Mouse (Mus musculus): ENCODE measurements around the gene Rhbg. TPM values are rescaled to one million over a fixed set of nuclear protein-coding genes. Genes with fewer than 3 reads are reported as not detected.
"Not testable (repeated sequence)": the region's sequence is repeated elsewhere in the genome, so short reads cannot be mapped to it uniquely, and the experiment has no call there.

Gene Rhbg
- not detected for polyA plus RNA-seq (2021)

DNA sequence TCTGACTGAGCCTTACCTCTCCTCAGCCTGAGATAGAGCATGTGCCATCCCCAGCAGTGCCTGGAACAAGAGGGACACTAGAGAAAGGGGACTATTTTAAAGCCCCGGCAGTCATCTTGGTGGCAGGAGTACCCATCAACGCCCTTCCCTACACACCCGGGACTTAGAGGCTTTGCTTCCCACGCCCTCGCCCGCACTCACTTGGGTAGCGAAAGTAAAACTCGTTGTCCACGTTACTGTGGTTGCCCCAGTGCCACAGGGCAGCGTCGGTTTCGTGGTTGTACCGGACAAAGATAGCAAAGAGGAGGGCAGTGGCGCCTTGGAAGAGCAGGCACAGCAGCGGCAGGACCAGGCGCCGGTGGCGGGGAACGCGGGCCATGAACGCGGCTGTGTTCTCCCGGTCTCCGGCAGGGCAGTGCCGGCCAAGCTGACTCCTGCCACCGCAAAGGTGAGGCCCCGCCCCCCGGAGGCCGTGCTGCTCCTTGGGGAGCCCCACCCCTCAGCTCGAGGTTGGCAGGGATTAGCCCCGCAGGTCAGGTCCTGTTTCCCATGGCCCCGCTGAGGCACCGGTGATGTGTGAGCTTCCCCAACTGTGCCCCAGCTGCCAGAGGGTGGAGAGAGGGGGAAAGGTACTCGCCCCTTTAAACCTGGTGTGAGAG, at the start of gene Rhbg:
TSS of gene Rhbg (minus strand) at position 442 of the 659 bp plus-strand sequence.
- in situ Hi-C loops (cut with MboI; ENCODE audit: low pct_unique_long_range_greater_than_20kb): no loop called here
- DNase-seq (ENCODE audit: low read depth, low spot score): no peak
- ATAC-seq: no peak
- TF ChIP-seq CTCF (IDR thresholded peaks at IDR 0.05): no peak
- H3K27me3 ChIP-seq: peaks cover 56% of the 10 kb centered on the region
- ChIA-PET CTCF (interaction anchor here (1.1 kb wide), 1 partner anchor 11 kb away, joined by 3 read pairs; no protein-coding TSS in a partner anchor), POLR2A (interaction anchor here (0.5 to 0.8 kb wide), 2 partner anchors 74 to 76 kb away, joined by 3 to 4 read pairs; no protein-coding TSS in a partner anchor)

- no peak for TF ChIP-seq CTCF (IDR thresholded peaks at IDR 0.05)
- DNase-seq (ENCODE audit: low read depth, low spot score): no peak
- no peak for ATAC-seq
- in situ Hi-C loops (cut with MboI; ENCODE audit: low pct_unique_long_range_greater_than_20kb): no loop called here
- H3K27me3 ChIP-seq: no peaks in the 10 kb centered on the region
- ChIA-PET POLR2A (interaction anchor here (1.7 kb wide), 1 partner anchor 26 kb away, joined by 7 read pairs; the partner anchor contains the start of gene Glmp), CTCF (interaction anchor here (1.7 kb wide), 1 partner anchor 26 kb away, joined by 4 read pairs; the partner anchor contains the start of gene Glmp)
Observed at GRCm38 (mm10) chr3:88299172-88299571, 44.7 kb upstream of the Rhbg start.

DNA sequence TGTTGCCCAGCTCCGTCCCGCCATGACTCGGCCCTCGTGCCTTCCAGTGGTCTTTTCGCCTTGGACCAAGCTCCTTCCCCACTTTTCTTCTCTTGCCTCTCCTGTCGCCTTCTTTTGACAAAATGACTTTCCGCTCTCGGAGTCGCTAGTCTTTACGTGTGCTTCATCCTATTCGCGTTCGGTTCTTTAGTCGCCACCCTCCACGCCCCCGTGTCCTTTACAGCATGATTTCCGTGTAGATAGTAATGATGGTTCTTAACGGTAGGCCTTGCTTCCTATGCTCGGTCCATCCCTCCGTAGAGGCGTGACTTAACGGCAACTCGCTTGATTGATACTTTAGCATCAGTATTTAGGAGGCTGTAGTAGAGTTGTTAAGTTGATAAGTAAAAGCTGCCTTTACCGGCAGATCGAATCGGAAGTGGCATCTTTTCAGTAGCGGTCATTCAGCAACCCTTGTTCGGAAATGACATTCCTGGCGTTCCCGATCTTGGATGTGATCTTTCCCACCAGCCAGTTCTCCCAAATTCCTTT, 42.9 kb upstream of the Rhbg start:
- ATAC-seq: no peak
- H3K27me3 ChIP-seq: no peaks in the 10 kb centered on the region
- ChIA-PET CTCF (interaction anchor here (1.1 to 1.7 kb wide), 3 partner anchors 26 to 60 kb away, joined by 3 to 4 read pairs (median 3); partner anchors contain the start of gene Glmp), POLR2A (interaction anchor here (0.8 to 1.7 kb wide), 4 partner anchors 10 to 40 kb away, joined by 3 to 7 read pairs (median 4); partner anchors contain the start of genes Glmp and Gm38392)
- TF ChIP-seq CTCF (IDR thresholded peaks at IDR 0.05): no peak
- DNase-seq (ENCODE audit: low read depth, low spot score): no peak
- in situ Hi-C loops (cut with MboI; ENCODE audit: low pct_unique_long_range_greater_than_20kb): no loop called here

DNA sequence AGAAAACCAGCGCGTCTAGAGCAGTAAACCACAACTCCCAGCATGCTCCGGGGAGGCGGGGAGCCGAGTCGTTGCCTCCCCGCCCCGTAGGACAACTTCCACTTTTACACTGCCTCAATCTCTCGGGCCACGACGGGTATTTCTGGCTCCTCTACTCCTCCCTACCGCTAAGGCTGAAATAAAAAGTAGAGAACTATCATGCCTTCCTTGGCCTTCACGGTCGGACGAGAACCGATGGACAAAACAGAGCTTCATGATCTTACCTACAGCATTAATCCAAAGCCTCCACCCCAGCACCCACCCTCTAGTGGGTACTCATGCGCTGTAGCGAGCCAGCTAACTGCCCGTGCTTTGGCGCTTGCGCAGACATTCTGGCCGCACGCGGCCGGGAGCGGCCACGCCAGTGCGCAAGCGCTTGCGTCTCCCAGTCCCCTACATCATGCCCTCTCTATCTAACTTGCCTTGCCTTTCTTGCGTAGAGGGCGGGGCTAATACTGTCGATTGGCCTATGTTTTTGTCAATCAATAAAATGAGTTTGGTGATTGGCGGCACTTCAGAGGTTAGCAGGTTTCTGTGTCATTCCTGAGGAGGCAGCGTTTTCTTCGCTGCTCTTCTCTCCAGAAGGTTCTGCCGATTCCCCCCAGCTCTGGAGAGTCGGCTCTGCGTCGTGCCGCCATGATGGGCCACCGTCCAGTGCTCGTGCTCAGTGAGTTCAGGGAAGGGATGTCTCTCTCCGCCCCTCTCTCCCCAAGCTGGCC, 42.2 kb upstream of the Rhbg start, which contains the start of the genes Tsacc and Cct3:
TSS of gene Tsacc (minus strand) at position 439 of the 758 bp plus-strand sequence.
TSS of gene Cct3 (plus strand) at position 556 of the 758 bp plus-strand sequence.
- DNase-seq (ENCODE audit: low read depth, low spot score) (peak; percentile 100), ATAC-seq (peak; percentile 88)
- POLR2A ChIA-PET: interaction anchor here (0.6 to 1.6 kb wide), 5 partner anchors 9 to 41 kb away, joined by 3 to 4 read pairs (median 3); partner anchors contain the start of gene Gm38392
- CTCF ChIA-PET: interaction anchor here (1.1 to 1.5 kb wide), 4 partner anchors 25 to 59 kb away, joined by 3 read pairs; no protein-coding TSS in a partner anchor
- no peak for TF ChIP-seq CTCF (IDR thresholded peaks at IDR 0.05)
- in situ Hi-C loops (cut with MboI; ENCODE audit: low pct_unique_long_range_greater_than_20kb): no loop called here
- H3K27me3 ChIP-seq: no peaks in the 10 kb centered on the region

DNA sequence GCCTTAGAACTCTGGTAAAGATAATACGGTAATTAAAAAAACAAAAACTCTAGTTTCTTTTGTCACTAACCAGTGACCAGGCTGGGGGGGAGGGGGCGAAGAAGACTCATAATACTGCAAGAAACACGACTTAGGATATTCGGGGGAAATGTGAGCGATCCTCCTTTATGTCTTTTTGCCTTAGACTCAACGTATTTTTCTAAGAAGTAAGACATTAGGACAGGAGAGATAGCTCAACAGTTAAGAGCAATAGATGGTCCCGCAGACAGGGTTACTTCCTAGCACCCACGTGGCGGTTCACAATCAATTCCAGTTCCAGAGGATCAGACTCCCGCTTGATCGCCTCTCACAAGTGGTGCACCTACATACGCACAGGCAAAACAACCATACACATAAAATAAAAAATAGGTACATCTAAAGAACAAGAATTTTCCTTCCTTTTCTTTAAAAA, 41.6 kb upstream of the Rhbg start:
- TF ChIP-seq CTCF (IDR thresholded peaks at IDR 0.05): no peak
- DNase-seq (ENCODE audit: low read depth, low spot score): no peak
- ChIA-PET POLR2A (interaction anchor here (0.7 kb wide), 1 partner anchor 9 kb away, joined by 3 read pairs; the partner anchor contains the start of gene Gm38392), CTCF (interaction anchor here (1.1 to 1.2 kb wide), 2 partner anchors 25 to 31 kb away, joined by 3 read pairs; no protein-coding TSS in a partner anchor)
- in situ Hi-C loops (cut with MboI; ENCODE audit: low pct_unique_long_range_greater_than_20kb): no loop called here
- no peak for ATAC-seq
- no peaks in the 10 kb centered on the region for H3K27me3 ChIP-seq

DNA sequence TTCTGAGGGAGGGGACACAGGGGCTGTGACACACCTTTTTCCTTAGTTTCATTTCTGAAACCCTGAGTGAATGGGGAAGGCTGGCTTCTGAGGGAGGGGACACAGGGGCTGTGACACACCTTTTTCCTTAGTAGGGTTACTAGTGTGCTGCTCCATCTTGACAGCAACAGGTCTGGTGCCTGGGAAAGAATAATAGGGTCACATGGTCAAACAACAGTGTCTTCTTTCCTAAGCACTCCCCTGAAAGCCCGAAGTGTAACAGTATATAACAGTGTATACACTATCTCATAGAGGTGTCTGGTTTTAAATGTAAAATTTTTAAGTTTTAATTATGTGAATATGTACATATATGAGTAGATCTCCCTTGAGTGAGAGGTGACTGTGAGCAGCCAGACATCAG, 40.8 kb upstream of the Rhbg start:
- POLR2A ChIA-PET; ATAC-seq; CTCF ChIA-PET; H3K27me3 ChIP-seq; DNase-seq (ENCODE audit: low read depth, low spot score); in situ Hi-C loops (cut with MboI; ENCODE audit: low pct_unique_long_range_greater_than_20kb): not testable (repeated sequence)

DNA sequence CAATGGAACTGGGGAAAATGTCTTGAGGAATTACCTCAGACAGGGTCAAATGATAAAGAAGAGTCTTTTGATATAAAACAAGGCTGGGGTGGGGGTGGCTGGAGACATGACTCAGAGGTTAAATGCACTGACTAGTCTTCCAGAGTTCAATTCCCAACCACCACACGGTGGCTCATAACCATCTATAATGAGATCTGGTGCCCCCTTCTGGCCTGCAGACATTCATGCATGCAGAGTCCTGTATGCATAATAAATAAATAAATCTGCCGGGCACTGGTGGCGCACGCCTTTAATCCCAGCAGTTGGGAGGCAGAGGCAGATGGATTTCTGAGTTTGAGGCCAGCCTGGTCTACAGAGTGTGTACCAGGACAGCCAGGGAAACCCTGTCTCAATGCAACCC, 37.5 kb upstream of the Rhbg start:
- no peaks in the 10 kb centered on the region for H3K27me3 ChIP-seq
- no peak for DNase-seq (ENCODE audit: low read depth, low spot score)
- no peak for ATAC-seq
- POLR2A ChIA-PET: no interaction called here
- no peak for TF ChIP-seq CTCF (IDR thresholded peaks at IDR 0.05)
- CTCF ChIA-PET: interaction anchor here (1.1 kb wide), 1 partner anchor 49 kb away, joined by 3 read pairs; no protein-coding TSS in a partner anchor
- in situ Hi-C loops (cut with MboI; ENCODE audit: low pct_unique_long_range_greater_than_20kb): no loop called here

DNA sequence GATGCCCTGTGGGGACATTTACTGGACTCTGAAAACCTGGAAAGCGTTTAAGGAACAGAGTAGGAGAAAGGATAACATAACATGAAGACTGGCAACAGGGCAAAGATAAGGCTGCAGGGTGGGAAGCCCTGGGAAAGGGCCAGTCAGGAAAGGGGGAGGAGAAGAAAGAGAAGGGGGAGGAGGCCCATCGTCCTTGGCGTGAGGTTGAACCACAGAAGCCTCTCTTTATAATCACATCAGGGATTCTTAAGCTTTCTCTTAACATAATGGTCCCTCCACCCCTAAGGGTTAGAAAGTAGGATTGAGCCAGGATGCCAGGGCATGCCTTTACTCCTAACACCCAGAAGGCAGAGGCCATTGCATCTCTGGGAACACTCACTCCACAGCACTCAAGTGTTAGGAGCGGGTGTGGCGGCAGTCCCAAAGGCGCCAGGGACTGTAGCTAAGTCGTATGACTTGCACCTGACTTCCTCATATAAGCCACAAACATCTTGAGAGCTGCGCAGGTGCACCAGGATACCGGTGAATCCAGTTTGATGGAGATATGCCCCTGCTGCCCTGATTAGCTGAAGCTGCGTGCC, 33.7 kb upstream of the Rhbg start:
- POLR2A ChIA-PET: interaction anchor here (1.1 kb wide), 1 partner anchor 8 kb away, joined by 3 read pairs; the partner anchor contains the start of gene Tsacc
- CTCF ChIA-PET: interaction anchor here (1.1 kb wide), 1 partner anchor 42 kb away, joined by 4 read pairs; no protein-coding TSS in a partner anchor
- in situ Hi-C loops (cut with MboI; ENCODE audit: low pct_unique_long_range_greater_than_20kb); DNase-seq (ENCODE audit: low read depth, low spot score); ATAC-seq; H3K27me3 ChIP-seq: not testable (repeated sequence)

DNA sequence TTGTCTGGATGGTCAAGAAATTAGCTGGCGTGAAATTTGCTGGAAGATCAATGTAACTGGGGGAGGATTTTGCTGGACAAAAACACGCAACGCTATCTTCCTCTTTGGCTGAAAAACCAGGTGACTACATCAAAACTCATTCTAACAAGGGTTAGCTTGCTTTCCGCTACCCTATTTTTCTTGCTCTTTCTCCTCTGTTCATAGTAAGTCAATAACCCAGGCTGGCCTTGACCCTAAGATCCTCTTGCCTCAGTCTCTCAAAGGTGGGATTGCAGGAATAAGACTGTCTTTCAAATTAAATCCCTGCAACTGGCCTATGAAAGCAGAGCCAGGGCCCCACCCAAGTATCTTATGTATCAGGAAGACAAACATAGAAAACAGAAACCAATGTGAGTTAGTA, 32.6 kb upstream of the Rhbg start, which contains the start of gene Gm38392:
TSS of gene Gm38392 (minus strand) at position 101 of the 400 bp plus-strand sequence.
- DNase-seq (ENCODE audit: low read depth, low spot score): no peak
- in situ Hi-C loops (cut with MboI; ENCODE audit: low pct_unique_long_range_greater_than_20kb): no loop called here
- H3K27me3 ChIP-seq: no peaks in the 10 kb centered on the region
- no peak for ATAC-seq
- ChIA-PET POLR2A (interaction anchor here (1.0 to 1.1 kb wide), 2 partner anchors 9 to 10 kb away, joined by 3 to 4 read pairs; partner anchors contain the start of genes Cct3 and Tsacc), CTCF (interaction anchor here (1.1 kb wide), 1 partner anchor 41 kb away, joined by 4 read pairs; no protein-coding TSS in a partner anchor)
- no peak for TF ChIP-seq CTCF (IDR thresholded peaks at IDR 0.05)

DNA sequence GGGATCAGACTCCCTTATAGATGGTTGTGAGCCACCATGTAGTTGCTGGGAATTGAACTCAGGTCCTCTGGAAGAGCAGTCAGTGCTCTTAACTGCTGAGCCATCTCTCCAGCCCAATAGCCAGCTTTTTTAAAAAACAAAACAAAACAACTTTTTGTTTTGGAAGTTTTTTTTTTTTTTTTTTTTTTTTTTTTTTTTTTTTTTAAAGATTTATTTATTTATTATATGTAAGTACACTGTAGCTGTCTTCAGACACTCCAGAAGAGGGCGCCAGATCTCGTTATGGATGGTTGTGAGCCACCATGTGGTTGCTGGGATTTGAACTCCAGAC, 31.0 kb upstream of the Rhbg start:
- ATAC-seq; in situ Hi-C loops (cut with MboI; ENCODE audit: low pct_unique_long_range_greater_than_20kb); H3K27me3 ChIP-seq; DNase-seq (ENCODE audit: low read depth, low spot score): not testable (repeated sequence)
- POLR2A ChIA-PET: interaction anchor here (0.6 kb wide), 1 partner anchor 126 kb away, joined by 3 read pairs; no protein-coding TSS in a partner anchor
- CTCF ChIA-PET: interaction anchor here (1.4 kb wide), 1 partner anchor 39 kb away, joined by 4 read pairs; no protein-coding TSS in a partner anchor

DNA sequence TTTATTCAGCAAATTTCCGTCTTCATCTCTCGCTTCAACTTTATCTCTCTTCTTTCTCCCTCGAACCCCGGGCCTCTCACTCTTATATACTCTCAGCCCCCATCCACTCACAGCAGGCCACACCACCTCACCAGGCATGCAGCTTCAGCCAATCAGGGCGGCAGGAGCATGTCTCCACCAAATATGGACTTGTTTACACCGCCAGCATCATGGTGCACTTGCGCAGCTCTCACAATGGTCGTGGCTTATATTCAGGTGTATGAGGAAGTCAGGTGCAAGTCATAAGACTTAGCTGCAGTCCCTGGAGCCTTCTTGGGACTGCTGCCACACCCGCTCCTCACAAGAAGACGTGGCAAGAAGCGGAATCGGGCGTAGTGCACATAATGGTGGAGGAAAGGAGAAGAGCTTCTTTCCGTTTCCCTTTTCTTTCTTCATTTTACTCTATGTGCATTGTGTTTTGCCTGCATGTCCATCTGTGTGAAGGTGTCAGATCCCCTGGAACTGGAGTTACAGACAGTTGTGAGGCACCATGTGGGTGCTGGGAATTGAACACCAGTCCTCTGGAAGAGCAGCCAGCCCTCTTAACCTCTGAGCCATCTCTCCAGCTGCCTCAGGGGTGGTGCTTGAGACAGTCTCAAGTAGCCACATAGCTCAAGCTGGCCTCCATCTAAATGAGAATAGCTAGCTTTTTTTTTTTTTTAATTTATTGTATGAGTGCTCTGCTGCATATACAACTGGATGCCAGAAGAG, 30.5 kb upstream of the Rhbg start:
- DNase-seq (ENCODE audit: low read depth, low spot score); H3K27me3 ChIP-seq; ATAC-seq; POLR2A ChIA-PET; in situ Hi-C loops (cut with MboI; ENCODE audit: low pct_unique_long_range_greater_than_20kb): not testable (repeated sequence)
- CTCF ChIA-PET: interaction anchor here (1.4 kb wide), 1 partner anchor 39 kb away, joined by 4 read pairs; no protein-coding TSS in a partner anchor

DNA sequence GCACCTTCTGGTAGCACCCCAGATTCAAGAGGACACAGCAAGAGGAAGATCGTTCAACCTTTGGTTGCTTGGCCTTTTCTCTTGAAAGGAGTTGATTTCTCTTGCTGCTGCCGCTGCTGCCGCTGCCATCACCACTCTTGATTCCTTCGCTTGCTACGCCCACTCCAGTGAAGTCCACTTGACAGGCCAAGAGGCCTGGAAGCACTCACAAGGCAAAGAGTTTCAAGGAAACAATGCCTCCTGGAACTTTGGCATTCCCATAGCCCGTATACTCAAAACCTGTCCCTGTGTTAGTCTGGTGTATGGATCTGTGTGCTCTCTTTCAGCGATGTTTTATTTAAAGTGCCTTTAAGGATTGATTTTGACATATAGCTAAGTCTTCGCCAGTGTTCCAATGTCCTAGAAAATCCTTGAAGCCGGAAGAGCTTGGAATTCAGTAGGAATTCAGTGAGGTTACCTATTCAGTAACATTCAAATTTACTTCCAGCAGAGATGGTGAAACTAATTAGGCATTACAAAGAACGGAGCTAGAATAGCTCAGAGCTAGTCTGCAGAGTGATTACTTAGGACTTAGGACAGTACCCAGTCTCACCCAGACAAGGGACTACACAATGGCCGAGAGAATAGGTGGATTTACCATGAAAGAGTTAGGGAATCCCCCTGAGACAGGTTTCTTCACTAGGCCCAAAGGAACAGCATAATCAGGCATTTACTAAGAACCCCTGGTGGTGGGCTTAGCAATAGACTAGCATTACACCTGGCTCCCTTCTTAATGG, 26.8 kb upstream of the Rhbg start:
- in situ Hi-C loops (cut with MboI; ENCODE audit: low pct_unique_long_range_greater_than_20kb); POLR2A ChIA-PET; H3K27me3 ChIP-seq; ATAC-seq; DNase-seq (ENCODE audit: low read depth, low spot score): not testable (repeated sequence)
- CTCF ChIA-PET: interaction anchor here (1.0 kb wide), 1 partner anchor 47 kb away, joined by 3 read pairs; no protein-coding TSS in a partner anchor

All from Patski (cell line).